Mouse (Mus musculus) neural tube, embryonic 14.5 days (tissue): ENCODE measurements around the gene Chst3. TPM values are rescaled to one million over a fixed set of nuclear protein-coding genes. Genes with fewer than 3 reads are reported as not detected.
"Not testable (repeated sequence)": the region's sequence is repeated elsewhere in the genome, so short reads cannot be mapped to it uniquely, and the experiment has no call there.

ENCODE experiments used
- ATAC-seq: fragments of 200-750 bp; cut with Nextera tagmentation; 2 replicates; pipeline ENCODE4 v1.8.0; 2017; ENCODE audit warnings: low read depth, mild to moderate bottlenecking, moderate TSS enrichment, moderate library complexity
- H3K27ac ChIP-seq: fragments of 300-500 bp; sonication (generic); 2 replicates; pipeline ENCODE4 v1.5.1; 2014; ENCODE audit warnings: low read depth, mild to moderate bottlenecking, control low read depth, low read length, moderate library complexity, mixed read lengths
- H3K27me3 ChIP-seq: fragments of 300-500 bp; sonication (generic); 2 replicates; pipeline ENCODE4 v1.6.1; 2014; ENCODE audit warnings: low read length; ENCODE audit not compliant: control insufficient read depth, insufficient read depth
- H3K36me3 ChIP-seq: fragments of 300-500 bp; sonication (generic); 2 replicates; pipeline ENCODE4 v1.6.1; 2014; ENCODE audit warnings: low read length, mixed read lengths; ENCODE audit not compliant: control insufficient read depth, insufficient read depth
- H3K4me1 ChIP-seq: fragments of 300-500 bp; sonication (generic); 2 replicates; pipeline ENCODE4 v1.6.1; 2014; ENCODE audit warnings: low read length; ENCODE audit not compliant: control insufficient read depth, insufficient read depth
- H3K4me2 ChIP-seq: fragments of 300-500 bp; sonication (generic); 2 replicates; pipeline ENCODE4 v1.6.1; 2014; ENCODE audit warnings: mild to moderate bottlenecking, low read depth, low read length, control low read depth
- H3K4me3 ChIP-seq: fragments of 300-500 bp; sonication (generic); 2 replicates; pipeline ENCODE4 v1.5.1; 2014; ENCODE audit warnings: low read depth, low read length, control low read depth, mixed read lengths
- H3K9ac ChIP-seq: fragments of 300-500 bp; sonication (generic); replicated peaks from 2 replicates; pipeline ENCODE4 v1.6.1; 2014; ENCODE audit warnings: low read depth, mild to moderate bottlenecking, control low read depth, low read length, mixed read lengths
- H3K9me3 ChIP-seq: fragments of 300-500 bp; sonication (generic); 2 replicates; pipeline ENCODE4 v1.6.1; 2016; ENCODE audit warnings: low read length; ENCODE audit not compliant: control insufficient read depth
- WGBS: fragments of 180-500 bp; shearing (Covaris S2); extraction: QIAGEN DNeasy Blood & Tissue Kit; methylation state at CpG from one replicate; pipeline ENCODE4 v1.1.7; 2014; 5-methylcytosine and 5-hydroxymethylcytosine counted together
- polyA plus RNA-seq: library from polyadenylated mRNA; unstranded; fragments of >200 nt; fragmentation: Nextera tagmentation; extraction: Ambion mirVana; gene quantifications from 2 replicates; pipeline ENCODE4 v1.2.1, GENCODE M21; 2014

Gene Chst3
- polyA plus RNA-seq, 1 experiment from 2014 or later: 0.79 TPM

GRCm38 (mm10) chr10:60243941-60244340 lies 24.9 kb upstream of the Chst3 start:
- Histone ChIP-seq H3K9ac (no peak overlapping the region), H3K36me3 (no peaks in the 10 kb centered on the region), H3K27ac (no peak overlapping the region), H3K27me3 (no peaks in the 10 kb centered on the region), H3K4me1 (no peaks in the 10 kb centered on the region), H3K4me3 (no peak overlapping the region), H3K9me3 (no peaks in the 10 kb centered on the region), H3K4me2 (no peak overlapping the region)
- 90% methylated on average over 5 of the region's 5 CpGs for WGBS
- ATAC-seq: no peak

GRCm38 (mm10) chr10:60240416-60240815 lies 21.4 kb upstream of the Chst3 start:
- no peaks in the 10 kb centered on the region for H3K36me3 ChIP-seq
- no peak overlapping the region for H3K27ac ChIP-seq
- no peaks in the 10 kb centered on the region for H3K27me3 ChIP-seq
- no peaks in the 10 kb centered on the region for H3K9me3 ChIP-seq
- no peak overlapping the region for H3K9ac ChIP-seq
- H3K4me3 ChIP-seq: no peak overlapping the region
- H3K4me1 ChIP-seq: no peaks in the 10 kb centered on the region
- 84% methylated on average over 6 of the region's 6 CpGs for WGBS
- no peak overlapping the region for H3K4me2 ChIP-seq
- ATAC-seq: no peak

- Histone ChIP-seq H3K4me3 (no peak overlapping the region), H3K4me2 (no peak overlapping the region), H3K27me3 (no peaks in the 10 kb centered on the region), H3K9ac (no peak overlapping the region), H3K4me1 (no peaks in the 10 kb centered on the region), H3K27ac (no peak overlapping the region), H3K9me3 (no peaks in the 10 kb centered on the region), H3K36me3 (no peaks in the 10 kb centered on the region)
- ATAC-seq: no peak
- 66% methylated on average over 10 of the region's 10 CpGs for WGBS
These were observed 18.6 kb upstream of the Chst3 start for GRCm38 (mm10) chr10:60237475-60238154.

GRCm38 (mm10) chr10:60235876-60236275 lies 16.8 kb upstream of the Chst3 start:
- not testable (repeated sequence) for H3K9ac ChIP-seq, H3K36me3 ChIP-seq, H3K9me3 ChIP-seq, ATAC-seq, H3K27ac ChIP-seq, H3K4me3 ChIP-seq, H3K27me3 ChIP-seq, H3K4me1 ChIP-seq, H3K4me2 ChIP-seq
- 98% methylated on average over 6 of the region's 6 CpGs for WGBS

- H3K4me3 ChIP-seq: no peak overlapping the region
- no peak overlapping the region for H3K27ac ChIP-seq
These were observed 14.9 kb upstream of the Chst3 start for GRCm38 (mm10) chr10:60234006-60234405.

GRCm38 (mm10) chr10:60230321-60231088 lies 11.4 kb upstream of the Chst3 start:
- no peak for ATAC-seq
- Histone ChIP-seq H3K9me3 (no peaks in the 10 kb centered on the region), H3K36me3 (no peaks in the 10 kb centered on the region), H3K27me3 (no peaks in the 10 kb centered on the region), H3K4me1 (no peaks in the 10 kb centered on the region), H3K4me3 (no peak overlapping the region), H3K4me2 (no peak overlapping the region), H3K27ac (no peak overlapping the region), H3K9ac (no peak overlapping the region)
- 79% methylated on average over 6 of the region's 6 CpGs for WGBS

More at GRCm38 (mm10) chr10:60234006-60234405, 14.9 kb upstream of the Chst3 start:
- Histone ChIP-seq H3K9ac (no peak overlapping the region), H3K4me2 (no peak overlapping the region), H3K4me1 (no peaks in the 10 kb centered on the region), H3K36me3 (no peaks in the 10 kb centered on the region), H3K9me3 (no peaks in the 10 kb centered on the region), H3K27me3 (no peaks in the 10 kb centered on the region)
- 87% methylated on average over 9 of the region's 9 CpGs for WGBS
- no peak for ATAC-seq

GRCm38 (mm10) chr10:60229113-60229512 lies 10.1 kb upstream of the Chst3 start:
- Histone ChIP-seq H3K27ac (no peak overlapping the region), H3K4me1 (no peaks in the 10 kb centered on the region), H3K9ac (no peak overlapping the region), H3K4me3 (no peak overlapping the region), H3K36me3 (no peaks in the 10 kb centered on the region), H3K4me2 (no peak overlapping the region), H3K9me3 (no peaks in the 10 kb centered on the region), H3K27me3 (no peaks in the 10 kb centered on the region)
- ATAC-seq: no peak
- 91% methylated on average over 6 of the region's 6 CpGs for WGBS

GRCm38 (mm10) chr10:60227666-60228065 lies 8.6 kb upstream of the Chst3 start:
- H3K27ac ChIP-seq: no peak overlapping the region
- ATAC-seq: no peak
- H3K4me2 ChIP-seq: no peak overlapping the region
- no peaks in the 10 kb centered on the region for H3K27me3 ChIP-seq
- no peaks in the 10 kb centered on the region for H3K9me3 ChIP-seq
- no peaks in the 10 kb centered on the region for H3K36me3 ChIP-seq
- no peak overlapping the region for H3K4me3 ChIP-seq
- 81% methylated on average over 4 of the region's 4 CpGs for WGBS
- no peak overlapping the region for H3K9ac ChIP-seq
- no peaks in the 10 kb centered on the region for H3K4me1 ChIP-seq

- H3K4me2 ChIP-seq: no peak overlapping the region
- H3K36me3 ChIP-seq: no peaks in the 10 kb centered on the region
- no peak overlapping the region for H3K27ac ChIP-seq
- WGBS: 82% methylated on average over 2 of the region's 2 CpGs
- H3K4me3 ChIP-seq: no peak overlapping the region
- no peak for ATAC-seq
- H3K9me3 ChIP-seq: no peaks in the 10 kb centered on the region
- H3K4me1 ChIP-seq: no peaks in the 10 kb centered on the region
- H3K9ac ChIP-seq: no peak overlapping the region
- no peaks in the 10 kb centered on the region for H3K27me3 ChIP-seq
These were observed 5.5 kb upstream of the Chst3 start for GRCm38 (mm10) chr10:60224601-60225000.
